Mouse (Mus musculus): Measurements from ENCODE around the gene Macc1. TPM values are rescaled to one million over a fixed set of nuclear protein-coding genes. Genes with fewer than 3 reads are reported as not detected.
"Not testable (repeated sequence)": the region's sequence is repeated elsewhere in the genome, so short reads cannot be mapped to it uniquely, and the experiment has no call there.

Gene Macc1
- not detected for total RNA-seq (2021)
- long read RNA-seq, experiment 1: 0 reads
- long read RNA-seq, experiment 2: 0 reads

GRCm38 (mm10) chr12:119313970-119314369, at the start of gene Macc1:
Gene Macc1 (plus strand): TSS chr12:119314270.
- no peak for DNase-seq (ENCODE audit: low spot score in 2 of 2)

DNA sequence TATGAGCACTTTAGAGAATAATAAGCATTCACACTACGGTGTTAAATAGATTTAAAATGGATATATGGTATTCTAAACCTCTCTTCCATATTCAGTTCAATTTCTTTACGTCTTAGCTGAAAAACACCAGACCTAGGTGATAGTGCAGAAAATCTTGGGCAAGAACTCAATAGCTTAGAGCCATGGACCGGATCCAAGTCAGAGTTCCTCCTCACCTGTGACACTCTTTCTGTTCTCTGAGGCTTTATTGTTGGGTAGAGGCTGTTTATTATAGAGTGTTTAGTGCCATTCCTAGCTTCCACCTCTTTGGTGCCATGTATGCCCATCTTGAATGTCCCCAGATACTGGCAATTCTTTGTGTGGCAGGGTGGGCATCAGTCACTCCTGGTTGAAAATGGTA, 49.6 kb upstream of the Macc1 start:
- DNase-seq (ENCODE audit: low spot score in 2 of 2): no peak

DNA sequence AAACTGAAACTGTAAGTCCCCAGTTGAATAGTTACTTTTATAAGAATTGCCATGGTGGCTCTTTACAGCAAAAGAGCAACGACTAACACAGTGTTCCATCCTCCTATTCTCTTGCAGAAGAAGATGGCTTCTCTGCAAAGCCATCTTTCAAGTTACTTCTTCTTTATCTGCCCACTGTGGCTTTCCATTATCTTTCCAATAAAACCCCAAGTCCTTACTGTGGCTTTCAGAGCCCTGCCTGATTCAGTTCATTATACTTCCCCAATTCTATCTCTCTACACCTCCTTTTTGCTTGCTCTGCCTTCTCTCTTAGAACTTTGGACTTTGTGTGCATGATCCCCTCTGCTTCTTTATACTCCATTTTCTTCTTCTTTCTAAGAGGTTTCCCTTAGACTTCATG, 45.3 kb upstream of the Macc1 start:
- DNase-seq (ENCODE audit: low spot score in 2 of 2): no peak

DNA sequence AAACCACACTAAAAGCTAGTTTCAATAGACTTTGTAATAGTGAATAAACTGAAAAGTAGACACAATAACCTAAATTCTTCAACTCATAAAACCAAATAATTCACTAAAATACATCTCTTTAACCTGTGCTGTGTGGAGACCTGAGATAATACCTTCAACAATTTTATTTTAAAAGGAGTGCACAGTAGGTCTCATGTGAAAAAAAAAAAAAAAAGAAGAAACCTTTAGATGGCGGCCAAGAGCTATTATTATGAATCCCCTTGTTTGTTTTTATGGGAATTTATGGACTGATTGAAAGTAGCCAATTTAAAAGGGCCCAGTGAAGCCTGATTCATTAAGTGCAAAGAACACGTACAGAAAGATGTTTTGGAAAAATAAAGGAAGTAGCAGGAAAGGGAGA, 44.0 kb upstream of the Macc1 start:
- DNase-seq (ENCODE audit: low spot score in 2 of 2): no peak

DNA sequence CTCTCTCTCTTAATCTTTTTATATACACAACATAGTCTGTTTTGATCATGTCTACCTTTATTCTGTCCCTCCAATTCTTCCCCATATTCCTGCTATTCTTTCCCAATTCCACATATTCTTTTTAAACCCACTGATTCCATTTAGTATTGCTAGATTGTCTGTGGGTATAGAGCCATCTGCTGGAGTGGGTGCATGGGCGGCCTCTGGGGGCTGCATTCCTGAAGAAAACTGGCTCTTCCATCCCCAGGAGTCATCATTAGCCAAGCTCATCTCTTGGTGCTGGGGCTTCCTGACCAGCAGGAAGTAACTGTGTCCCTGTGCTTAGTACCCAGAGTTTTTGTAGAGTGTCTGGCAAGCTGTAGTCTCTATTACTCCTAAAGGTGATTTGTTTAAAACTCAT, 42.1 kb upstream of the Macc1 start:
- DNase-seq (ENCODE audit: low spot score in 2 of 2): no peak

DNA sequence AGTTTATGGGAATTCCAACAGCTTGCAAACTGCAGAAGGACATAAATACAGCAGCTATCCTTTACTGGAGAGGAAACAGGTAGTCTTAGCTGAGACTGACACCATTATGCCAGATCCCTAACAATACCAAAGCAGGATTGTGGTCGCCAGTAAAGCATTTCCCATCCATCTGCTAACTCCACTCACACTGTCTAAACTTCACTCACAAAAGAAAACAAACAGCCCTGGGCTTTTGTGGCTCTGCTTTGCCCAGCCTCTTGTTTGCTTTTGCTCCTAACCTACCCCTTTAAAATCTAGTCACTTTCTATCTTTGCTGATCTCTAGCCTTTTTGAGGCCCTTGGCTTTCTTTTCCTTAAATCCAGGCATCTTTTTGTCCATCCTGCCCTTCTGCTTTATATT, 40.5 kb upstream of the Macc1 start:
- DNase-seq (ENCODE audit: low spot score in 2 of 2): no peak

DNA sequence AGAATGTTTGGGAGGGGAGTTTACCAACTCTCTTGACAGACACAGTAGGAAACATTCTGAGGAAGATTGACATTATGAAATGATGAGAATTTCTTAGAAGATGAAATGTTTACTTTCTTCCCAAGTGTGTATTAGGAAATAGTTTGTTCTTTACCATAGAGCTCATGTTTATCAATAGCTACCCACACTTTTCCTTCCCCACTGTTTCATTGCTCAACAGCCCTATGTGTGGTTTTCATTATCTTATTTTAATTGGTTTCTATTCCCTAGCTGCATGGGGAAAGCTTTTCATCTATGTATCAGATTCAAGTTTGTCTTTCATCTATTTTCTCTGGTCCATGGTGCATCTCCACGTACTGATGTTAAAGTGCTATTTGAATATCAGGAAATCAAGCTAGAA, 37.8 kb upstream of the Macc1 start:
- no peak for DNase-seq (ENCODE audit: low spot score in 2 of 2)

- no peak for DNase-seq (ENCODE audit: low spot score in 2 of 2)
Measured at GRCm38 (mm10) chr12:119291618-119292017, 22.5 kb upstream of the Macc1 start.

- DNase-seq (ENCODE audit: low spot score in 2 of 2): no peak
Measured at GRCm38 (mm10) chr12:119303618-119304017, 10.5 kb upstream of the Macc1 start.

GRCm38 (mm10) chr12:119313014-119313763, 881 bp upstream of the Macc1 start:
- DNase-seq (ENCODE audit: low spot score in 2 of 2): no peak

GRCm38 (mm10) chr12:119318799-119319198, 4.7 kb downstream of the Macc1 start:
- DNase-seq (ENCODE audit: low spot score in 2 of 2): no peak

DNA sequence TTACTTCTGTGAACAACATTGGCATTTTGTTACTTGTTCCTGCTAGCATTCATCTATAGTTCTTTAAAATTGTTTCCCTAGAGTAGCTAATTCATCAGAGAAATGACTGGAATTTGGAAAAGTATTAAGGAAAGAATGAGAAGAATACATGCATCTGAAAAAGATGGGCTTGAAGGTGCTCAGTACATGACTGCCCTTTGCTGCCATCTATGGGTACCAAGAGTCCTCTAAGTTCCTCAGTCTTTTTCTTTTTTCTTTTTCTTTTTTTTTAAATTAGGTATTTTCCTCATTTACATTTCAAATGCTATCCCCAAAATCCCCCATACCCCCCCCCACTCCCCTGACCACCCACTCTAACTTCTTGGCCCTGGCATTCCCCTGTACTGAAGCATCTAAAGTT, 11.3 kb downstream of the Macc1 start:
- DNase-seq (ENCODE audit: low spot score in 2 of 2): no peak

GRCm38 (mm10) chr12:119330644-119331043, 16.6 kb downstream of the Macc1 start:
- DNase-seq (ENCODE audit: low spot score in 2 of 2): no peak

DNA sequence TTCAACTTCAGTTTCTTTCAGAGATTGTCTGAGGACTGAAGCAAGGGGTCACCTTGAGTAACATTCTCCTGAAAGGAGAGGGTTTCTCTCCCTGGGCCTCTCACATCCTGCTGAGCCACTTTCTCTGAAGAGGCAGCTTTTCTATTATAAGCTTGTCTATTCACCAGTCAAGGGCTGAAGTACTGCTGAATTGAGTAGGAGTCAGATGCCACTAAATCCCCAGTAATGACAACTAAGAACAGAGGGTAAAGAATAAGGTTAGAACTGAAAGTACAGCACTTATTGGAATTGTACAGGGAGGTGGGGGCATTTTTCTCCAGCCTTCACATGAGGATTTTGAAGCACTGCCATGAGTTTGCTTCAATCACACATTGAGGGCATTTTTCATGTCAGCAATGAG, 19.3 kb downstream of the Macc1 start:
- no peak for DNase-seq (ENCODE audit: low spot score in 2 of 2)

GRCm38 (mm10) chr12:119352579-119352978, 38.5 kb downstream of the Macc1 start:
- not testable (repeated sequence) for DNase-seq (ENCODE audit: low spot score in 2 of 2)

DNA sequence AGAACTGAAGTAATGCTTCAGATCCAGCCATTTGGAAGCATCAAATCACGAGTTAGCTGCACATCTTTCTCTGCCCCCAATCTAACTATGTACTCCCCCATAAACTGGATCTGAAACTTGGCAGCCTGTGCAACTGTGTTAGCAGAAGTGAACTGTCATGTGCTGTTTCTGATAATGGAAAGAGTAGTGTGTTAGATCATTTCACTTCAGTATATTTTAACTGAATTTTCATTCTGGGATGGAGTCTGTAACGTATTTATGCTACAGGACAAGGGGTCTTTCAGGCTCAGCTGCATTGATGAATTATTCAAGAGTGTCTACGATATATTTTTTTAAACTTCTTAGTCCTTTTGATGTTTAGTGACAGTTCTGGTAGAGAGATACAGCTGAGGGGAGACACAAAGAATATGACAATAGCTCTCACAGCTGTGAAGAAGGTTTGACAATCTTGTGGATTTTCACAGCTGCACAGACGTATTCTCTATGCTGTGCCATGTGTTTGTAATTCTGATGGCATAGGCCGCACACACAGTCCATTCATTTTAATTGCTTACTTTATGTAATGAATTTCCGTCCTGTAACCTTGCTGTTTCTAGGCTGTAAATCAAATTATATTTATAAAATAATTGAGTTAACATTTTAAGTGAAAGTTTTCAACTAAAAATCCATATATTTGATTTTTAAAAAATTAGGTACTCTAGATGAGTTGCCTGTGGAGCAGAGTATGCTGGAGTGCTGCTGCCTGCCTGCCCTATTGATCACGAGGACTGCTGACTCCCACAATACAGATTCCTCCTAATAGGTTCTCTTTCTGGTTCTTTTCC, 43.6 kb downstream of the Macc1 start:
- DNase-seq (ENCODE audit: low spot score in 2 of 2): no peak

- no peak for DNase-seq (ENCODE audit: low spot score in 2 of 2)
Measured at GRCm38 (mm10) chr12:119358242-119358515, 44.1 kb downstream of the Macc1 start.

GRCm38 (mm10) chr12:119365041-119365440, 51.0 kb downstream of the Macc1 start:
- DNase-seq (ENCODE audit: low spot score in 2 of 2): no peak

DNA sequence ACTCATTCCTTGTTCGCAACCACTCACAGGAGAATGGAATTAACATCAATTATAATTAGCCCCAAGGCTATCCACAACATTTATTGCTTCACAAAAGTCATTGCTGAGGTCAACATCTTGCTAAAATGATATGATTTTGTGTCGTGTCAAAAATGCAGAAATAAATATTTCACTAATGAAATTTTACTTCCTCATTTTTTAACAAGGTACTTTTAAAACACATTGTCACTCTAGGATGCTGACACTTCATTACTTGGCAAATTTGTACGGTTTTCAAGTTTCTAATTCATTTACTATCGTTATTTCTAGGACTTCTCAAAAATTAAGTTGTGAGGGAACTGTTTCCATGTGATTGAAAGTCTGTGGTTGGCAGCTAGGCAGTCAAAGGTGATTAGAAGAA, 55.8 kb downstream of the Macc1 start:
- no peak for DNase-seq (ENCODE audit: low spot score in 2 of 2)

DNA sequence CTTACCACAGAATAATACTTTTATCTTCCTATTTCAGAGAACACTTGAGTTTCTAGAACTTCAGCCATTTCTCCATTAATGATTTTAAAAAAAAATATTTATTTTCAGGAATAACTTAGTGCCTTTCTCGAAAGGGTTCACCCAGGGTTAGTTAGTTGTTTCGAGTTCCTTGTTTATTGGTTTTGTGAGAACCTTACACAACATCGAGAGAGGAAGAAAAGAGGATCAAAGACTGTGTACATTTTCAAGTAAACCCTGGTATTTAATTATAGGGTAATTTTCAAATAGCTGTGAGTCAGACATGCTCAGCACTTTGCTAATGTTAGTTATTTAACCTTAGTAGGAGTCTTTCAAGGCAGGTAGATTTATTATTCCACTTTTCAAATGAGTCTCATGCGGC, 58.3 kb downstream of the Macc1 start:
- no peak for DNase-seq (ENCODE audit: low spot score in 2 of 2)

GRCm38 (mm10) chr12:119376879-119377278, 62.8 kb downstream of the Macc1 start:
- DNase-seq (ENCODE audit: low spot score in 2 of 2): no peak

- no peak for DNase-seq (ENCODE audit: low spot score in 2 of 2)
Measured at GRCm38 (mm10) chr12:119381839-119382238, 67.8 kb downstream of the Macc1 start.

GRCm38 (mm10) chr12:119386243-119386642, 72.2 kb downstream of the Macc1 start:
- no peak for DNase-seq (ENCODE audit: low spot score in 2 of 2)
